Mouse (Mus musculus): ENCODE measurements around the gene Ambra1.

Gene Ambra1

DNA sequence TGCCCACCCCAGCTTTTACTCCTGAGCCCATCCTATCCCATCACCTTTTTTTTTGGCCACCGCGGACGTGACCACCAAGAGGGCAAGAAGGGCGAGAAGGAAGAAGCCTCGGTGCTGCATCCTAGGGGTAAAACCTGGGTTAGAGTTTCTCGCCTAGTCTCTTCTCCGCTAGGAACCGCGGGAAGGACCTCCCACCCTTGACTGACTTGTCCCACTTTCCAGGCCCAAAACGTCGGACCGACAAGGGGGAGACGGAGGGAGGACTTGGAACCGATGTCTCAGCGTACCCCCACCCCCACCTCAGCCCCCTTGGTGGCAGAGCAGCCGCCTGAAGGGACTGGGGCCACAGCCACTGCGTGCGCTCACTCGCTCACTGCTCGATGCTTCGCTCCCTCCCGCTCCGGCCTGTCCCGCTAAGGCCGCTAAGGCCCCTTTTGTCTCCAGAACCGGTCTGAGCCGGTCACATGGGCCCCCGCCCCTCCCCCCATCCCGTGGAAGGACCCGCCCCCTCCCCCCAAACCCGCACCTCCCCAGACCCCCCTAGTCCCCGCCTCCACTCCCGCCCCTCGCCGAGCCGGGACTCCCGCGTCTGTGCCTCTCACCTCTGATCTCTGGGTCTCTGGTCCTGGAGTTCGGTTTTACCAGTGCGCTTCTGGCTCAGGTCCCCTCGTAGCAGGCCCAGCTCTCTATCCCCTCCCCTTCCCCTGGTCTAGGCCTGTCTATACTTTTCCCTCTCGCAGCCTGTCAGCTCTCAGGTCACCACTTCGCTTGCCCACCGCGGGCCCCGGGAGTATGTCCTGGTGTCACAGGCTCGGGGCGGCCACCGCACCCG lies 201.6 kb downstream of the Ambra1 start:
- ChIA-PET CTCF (interaction anchor here (0.6 to 5.3 kb wide), 38 partner anchors 7 to 1253 kb away, joined by 3 to 69 read pairs (median 5); partner anchors contain the start of genes Gm9821 (in 2 of the 4) and Ddb2 (in 1 of the 4)), POLR2A (interaction anchor here in 3 of 4 experiments (0.5 to 3.6 kb wide), 66 partner anchors 9 to 1371 kb away, joined by 3 to 33 read pairs (median 5); partner anchors contain the start of genes Gm9821 (in 2 of the 3), Arhgap1 (in 1 of the 3), Ddb2 (in 1 of the 3) and Dgkz (in 1 of the 3))

DNA sequence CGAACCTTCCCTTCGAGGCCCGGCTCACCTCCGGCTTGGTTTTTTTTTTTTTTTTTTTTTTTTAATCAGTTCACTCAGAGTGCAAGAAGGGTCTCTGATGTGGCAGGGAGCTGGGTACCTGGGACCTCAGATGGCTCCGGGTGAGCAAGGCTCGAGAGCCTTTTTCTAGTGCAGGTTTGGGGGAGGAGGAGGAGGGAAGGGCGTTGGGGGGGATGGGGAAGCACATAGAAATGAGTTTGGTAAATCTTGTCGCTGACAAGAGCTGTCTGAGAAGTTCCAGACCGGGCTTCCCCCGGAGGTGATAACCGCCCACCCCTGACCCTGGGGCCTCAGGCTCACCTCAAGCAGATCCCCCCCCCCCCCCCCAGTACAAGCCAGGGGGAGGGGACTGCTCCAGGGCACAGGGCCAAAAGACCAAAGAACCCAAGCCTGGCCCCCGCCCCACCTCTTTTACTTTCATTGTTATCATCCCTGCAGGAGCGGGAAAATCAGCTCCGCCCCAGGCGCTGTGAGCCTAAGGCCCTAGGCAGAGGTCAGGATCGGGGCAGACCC lies 202.3 kb downstream of the Ambra1 start, which contains the start of gene Mdk:
Gene Mdk, minus strand, starts transcription at position 138 of the 552 bp plus-strand sequence.
- CTCF ChIA-PET, result interaction anchor here (0.6 to 5.3 kb wide), 52 partner anchors 8 to 1295 kb away, joined by 3 to 69 read pairs (median 4); partner anchors contain the start of genes Gm9821 (in 2 of the 4) and Ddb2 (in 1 of the 4)
- POLR2A ChIA-PET, result interaction anchor here (0.5 to 3.6 kb wide), 83 partner anchors 7 to 1370 kb away, joined by 3 to 33 read pairs (median 5); partner anchors contain the start of genes Gm9821 (in 3 of the 4), Arhgap1 (in 2 of the 4), Zfp408 (in 2 of the 4) and Atg13 (in 1 of the 4)

DNA sequence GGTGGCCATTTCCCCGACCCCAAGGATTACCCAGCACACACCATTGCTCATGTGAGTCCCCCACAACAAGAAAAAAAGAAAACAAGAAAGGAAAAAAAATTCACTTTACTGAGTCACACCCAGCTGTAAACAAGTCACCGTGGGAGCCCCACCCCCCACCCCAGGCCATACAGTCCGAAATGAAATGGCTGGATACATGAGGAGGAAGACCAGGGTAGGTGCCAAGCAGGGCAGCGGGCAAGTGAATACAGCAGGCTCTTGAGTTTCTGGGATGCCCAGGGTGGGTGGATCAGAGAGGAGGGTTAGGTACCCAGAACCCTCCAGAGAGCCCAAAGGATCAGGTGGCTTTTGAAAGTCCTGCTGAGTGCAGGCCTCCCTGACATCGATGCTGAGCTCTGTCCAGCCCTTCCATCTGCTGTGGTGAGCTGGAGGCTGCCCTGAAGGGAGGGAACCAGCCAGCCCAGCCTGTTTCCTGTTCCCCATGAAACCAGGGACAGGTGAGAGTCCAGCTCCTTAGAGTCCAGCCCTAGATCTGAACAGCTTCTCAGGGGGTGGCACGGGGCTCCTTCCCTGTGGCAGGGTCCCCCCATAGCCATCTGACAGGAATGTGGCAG lies 202.9 kb downstream of the Ambra1 start:
- CTCF ChIA-PET, result interaction anchor here (0.6 to 5.3 kb wide), 46 partner anchors 9 to 1958 kb away, joined by 3 to 69 read pairs (median 4); partner anchors contain the start of genes Gm9821 (in 2 of the 4) and Ddb2 (in 1 of the 4)
- POLR2A ChIA-PET, result interaction anchor here (0.6 to 3.6 kb wide), 73 partner anchors 8 to 1369 kb away, joined by 3 to 33 read pairs (median 5); partner anchors contain the start of genes Arhgap1 (in 2 of the 4), Gm9821 (in 2 of the 4), Large2 (in 2 of the 4) and Pex16 (in 2 of the 4)

DNA sequence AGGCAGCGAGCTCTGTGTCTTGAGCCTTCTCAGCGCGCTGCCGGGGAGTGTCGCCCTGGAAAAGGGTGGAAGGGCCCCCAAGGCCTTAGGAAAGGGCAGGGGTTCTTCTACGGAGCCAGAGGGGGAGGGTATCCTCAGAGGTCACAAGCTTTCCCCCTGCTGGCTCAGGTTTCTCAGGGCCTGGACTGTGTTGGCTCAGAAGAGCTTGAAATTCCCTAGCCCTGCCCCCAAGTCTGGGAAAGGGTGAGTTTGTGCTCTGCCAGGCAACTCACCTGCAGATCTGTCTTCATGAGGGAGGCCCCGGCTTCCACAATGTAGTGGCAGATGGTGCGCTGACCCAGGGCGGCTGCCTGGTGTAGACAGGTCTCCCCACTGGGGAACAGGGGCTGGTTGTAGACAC lies 203.5 kb downstream of the Ambra1 start:
- ChIA-PET POLR2A (interaction anchor here (0.8 to 3.6 kb wide), 34 partner anchors 8 to 542 kb away, joined by 3 to 33 read pairs (median 6); partner anchors contain the start of genes Arhgap1 (in 2 of the 4), Large2 (in 2 of the 4), Pex16 (in 2 of the 4) and Zfp408 (in 2 of the 4)), CTCF (interaction anchor here (0.7 to 5.3 kb wide), 19 partner anchors 10 to 1958 kb away, joined by 3 to 69 read pairs (median 4); partner anchors contain the start of genes Gm9821 (in 2 of the 4) and Ddb2 (in 1 of the 4))

DNA sequence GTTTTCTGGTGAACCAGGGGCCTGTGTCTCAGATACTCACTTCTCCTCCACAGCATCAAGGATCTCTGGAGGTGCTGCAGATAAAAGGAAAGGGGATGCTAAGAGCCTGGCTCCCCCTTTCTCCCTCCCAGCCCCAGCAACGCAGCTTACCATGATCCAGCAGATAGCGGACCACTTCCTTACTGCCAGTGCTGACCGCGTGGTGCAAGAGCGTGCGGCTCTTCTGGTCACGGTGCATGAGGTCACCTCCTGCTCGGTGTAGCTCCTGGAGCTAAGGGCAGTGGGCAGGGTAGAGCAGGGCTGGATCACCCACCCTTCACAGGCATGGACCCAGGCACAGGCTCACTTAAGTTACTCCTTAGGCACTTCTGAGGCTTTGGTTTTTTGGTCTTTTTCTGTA lies 204.1 kb downstream of the Ambra1 start:
- POLR2A ChIA-PET, result interaction anchor here in 3 of 4 experiments (0.9 to 3.6 kb wide), 16 partner anchors 10 to 441 kb away, joined by 3 to 33 read pairs (median 7); partner anchors contain the start of genes Gm9821 (in 2 of the 3), Large2 (in 1 of the 3) and Pex16 (in 1 of the 3)

DNA sequence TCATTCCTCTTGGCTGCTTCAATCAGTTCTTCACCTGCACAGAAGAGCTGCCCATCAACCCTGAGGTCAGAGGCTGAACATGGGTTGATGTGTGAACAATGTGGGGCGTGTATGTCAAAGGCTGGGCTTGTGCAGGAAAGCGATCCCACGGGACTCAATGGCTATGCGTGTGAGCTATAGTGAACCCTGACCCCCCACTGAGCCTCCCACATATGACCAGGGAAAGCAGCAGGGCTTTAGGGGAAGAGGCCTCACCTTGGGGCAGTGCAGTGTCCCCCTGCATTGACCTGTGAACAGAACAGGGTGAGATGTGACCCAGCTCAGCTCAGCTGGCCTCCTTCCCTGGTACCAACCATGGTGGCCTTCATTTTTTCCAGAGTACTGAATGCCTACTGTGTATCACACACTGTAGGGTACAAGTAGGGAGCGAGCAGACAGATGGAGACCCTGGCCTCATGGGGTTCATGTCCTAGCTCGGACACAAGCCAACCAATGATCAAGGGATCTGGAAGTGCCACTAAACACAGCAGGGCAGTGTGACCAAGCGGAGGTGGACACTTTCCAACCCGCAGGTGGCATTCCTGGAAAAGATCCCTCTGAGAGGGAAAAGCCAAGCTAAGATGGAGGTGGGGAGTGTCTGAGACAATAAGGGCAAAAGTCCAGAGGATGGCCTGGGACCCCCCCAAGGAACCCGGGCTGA lies 205.0 kb downstream of the Ambra1 start:
- ChIA-PET POLR2A (interaction anchor here in 3 of 4 experiments (0.6 to 3.6 kb wide), 9 partner anchors 9 to 77 kb away, joined by 3 to 18 read pairs (median 4); partner anchors contain the start of gene Gm9821 (in 1 of the 3)), CTCF (interaction anchor here in 3 of 4 experiments (0.7 to 5.3 kb wide), 5 partner anchors 9 to 38 kb away, joined by 3 to 69 read pairs (median 5); partner anchors contain the start of gene Gm9821 (in 1 of the 3))

More for the DNA sequence above, 204.1 kb downstream of the Ambra1 start:
- CTCF ChIA-PET, result interaction anchor here in 3 of 4 experiments (0.8 to 5.3 kb wide), 9 partner anchors 10 to 697 kb away, joined by 3 to 69 read pairs (median 8); partner anchors contain the start of genes Gm9821 (in 2 of the 3) and Ddb2 (in 1 of the 3)

DNA sequence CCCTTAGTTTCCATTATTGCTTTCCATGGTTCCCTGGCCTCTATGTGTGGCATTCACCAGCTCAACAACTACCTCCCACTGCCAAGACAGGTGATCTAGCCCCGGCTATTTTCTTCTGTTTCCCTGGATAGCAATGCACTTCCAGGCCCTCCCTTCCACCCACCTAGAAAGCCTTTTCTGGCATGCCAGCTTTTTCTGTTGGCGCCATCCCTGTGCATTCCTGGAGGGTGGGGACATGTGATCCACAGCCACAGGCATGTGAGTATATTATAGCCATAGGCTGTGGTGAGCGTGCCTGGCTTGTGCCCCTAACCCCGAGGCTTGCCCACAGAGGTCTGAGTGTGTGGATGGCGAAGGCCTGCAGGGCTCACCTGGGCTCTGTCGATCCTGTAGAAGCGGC lies 206.2 kb downstream of the Ambra1 start:
- ChIA-PET POLR2A (interaction anchor here in 2 of 4 experiments (1.4 to 2.8 kb wide), 6 partner anchors 8 to 54 kb away, joined by 3 to 18 read pairs (median 8); partner anchors contain the start of gene Gm9821 (in 1 of the 2)), CTCF (interaction anchor here (0.5 to 5.3 kb wide), 10 partner anchors 8 to 28 kb away, joined by 3 to 69 read pairs (median 4); partner anchors contain the start of genes Chrm4 (in 1 of the 4) and Gm9821 (in 1 of the 4))

DNA sequence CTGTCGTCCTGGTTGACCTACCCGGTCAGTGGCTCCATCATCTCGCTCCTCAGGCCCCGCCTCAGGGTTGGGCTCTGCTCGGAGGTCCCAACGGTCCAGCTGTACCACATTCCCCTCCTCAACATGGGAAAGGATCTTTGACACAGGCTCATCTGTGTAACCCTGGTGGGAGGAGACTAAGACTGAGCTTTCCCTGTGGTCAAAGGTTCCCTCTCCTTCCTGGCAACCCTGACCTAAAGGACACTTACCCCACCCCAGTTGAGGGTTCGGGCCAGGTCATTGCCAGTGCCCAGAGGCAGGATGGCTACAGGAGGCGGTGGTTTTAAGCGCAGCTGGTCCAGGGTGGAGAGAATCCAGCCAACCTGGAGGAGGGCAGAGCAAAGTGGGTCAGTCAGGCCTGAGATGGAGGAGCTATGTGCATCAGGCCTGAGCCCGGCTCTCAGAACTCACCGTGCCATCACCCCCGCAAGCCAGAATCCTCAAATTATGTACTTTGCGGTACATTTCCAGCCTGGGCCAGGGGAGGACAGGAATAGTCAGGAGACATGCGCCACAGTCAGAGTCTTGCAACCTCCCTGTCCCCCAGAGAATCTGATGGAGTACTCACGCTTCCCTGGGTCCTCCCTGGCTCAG lies 209.5 kb downstream of the Ambra1 start:
- CTCF ChIA-PET, result interaction anchor here in 2 of 4 experiments (0.6 to 1.6 kb wide), 2 partner anchors 11 to 55 kb away, joined by 3 to 5 read pairs; no protein-coding TSS in a partner anchor
- POLR2A ChIA-PET, result interaction anchor here in 1 of 4 experiments (0.8 to 1.8 kb wide), 4 partner anchors 8 to 188 kb away, joined by 3 to 8 read pairs (median 4); partner anchors contain the start of genes Chrm4 and Mdk

DNA sequence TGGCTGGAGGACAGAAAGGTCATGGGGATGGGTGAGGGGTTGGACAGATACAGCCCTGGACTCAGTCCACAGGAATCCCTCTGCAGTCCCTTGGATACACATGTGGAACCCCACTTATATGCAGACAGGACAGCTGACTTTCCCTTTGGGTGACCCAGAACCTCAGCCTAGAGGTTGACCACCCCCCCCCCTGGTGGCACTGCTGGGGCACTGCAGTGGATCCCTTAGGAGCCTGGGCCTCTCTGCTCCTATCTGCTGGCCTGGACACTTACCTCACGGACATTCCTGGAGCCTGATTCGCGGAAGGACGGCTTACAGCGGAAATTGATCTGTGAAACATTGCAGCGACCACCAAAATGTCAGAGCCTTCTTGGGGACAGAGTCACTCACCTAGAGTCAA lies 212.4 kb downstream of the Ambra1 start:
- POLR2A ChIA-PET, result interaction anchor here in 2 of 4 experiments (0.5 to 1.2 kb wide), 4 partner anchors 10 to 807 kb away, joined by 3 to 8 read pairs (median 4); partner anchors contain the start of gene Mdk (in 1 of the 2)
- CTCF ChIA-PET, result interaction anchor here in 3 of 4 experiments (0.7 to 7.1 kb wide), 16 partner anchors 8 to 543 kb away, joined by 3 to 69 read pairs (median 16); partner anchors contain the start of gene Mdk (in 2 of the 3)

DNA sequence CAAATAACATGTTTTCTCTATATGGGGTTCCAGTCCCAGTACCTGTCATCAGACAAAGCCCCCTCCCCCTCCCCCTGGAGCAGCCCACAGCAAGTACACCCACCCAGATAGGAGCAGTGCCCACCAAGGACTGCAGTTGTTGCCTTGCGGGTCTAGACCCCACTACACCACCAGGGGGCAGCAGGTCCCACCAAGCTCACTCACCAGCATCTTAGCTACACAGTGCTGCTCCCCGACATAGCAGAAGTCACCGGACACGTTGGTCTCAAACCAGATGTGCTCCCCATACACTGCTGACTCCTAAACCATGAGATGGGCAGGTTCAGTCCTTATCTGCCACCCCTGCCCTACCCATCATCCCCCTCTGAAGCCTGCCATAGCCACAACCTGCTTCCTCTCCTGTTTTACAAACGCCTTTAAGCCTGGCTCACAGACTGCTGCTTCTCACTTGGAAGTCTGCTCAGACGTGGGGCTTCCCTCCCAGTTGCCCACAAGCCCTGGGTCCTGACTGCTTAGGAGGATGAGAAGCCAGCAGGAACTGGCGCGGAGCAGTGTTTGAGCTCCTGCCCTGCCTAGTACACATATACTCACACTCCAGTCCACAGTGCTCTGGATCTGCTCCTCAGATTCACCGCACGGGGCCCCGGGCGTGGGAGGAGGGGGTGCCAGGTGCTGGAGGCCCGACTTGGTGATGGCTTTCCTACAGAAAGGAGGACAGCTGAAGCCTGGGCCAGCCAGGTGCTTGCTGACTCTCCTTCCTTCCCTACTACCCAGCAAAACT lies 214.4 kb downstream of the Ambra1 start:
- POLR2A ChIA-PET, result interaction anchor here (0.8 to 3.6 kb wide), 24 partner anchors 8 to 309 kb away, joined by 3 to 24 read pairs (median 5); partner anchors contain the start of genes Mdk (in 3 of the 4) and F2 (in 1 of the 4)
- CTCF ChIA-PET, result interaction anchor here (0.5 to 7.1 kb wide), 53 partner anchors 8 to 503 kb away, joined by 3 to 69 read pairs (median 6); partner anchors contain the start of genes Mdk (in 3 of the 4), Chrm4 (in 2 of the 4), Creb3l1 (in 1 of the 4) and Large2 (in 1 of the 4)

DNA sequence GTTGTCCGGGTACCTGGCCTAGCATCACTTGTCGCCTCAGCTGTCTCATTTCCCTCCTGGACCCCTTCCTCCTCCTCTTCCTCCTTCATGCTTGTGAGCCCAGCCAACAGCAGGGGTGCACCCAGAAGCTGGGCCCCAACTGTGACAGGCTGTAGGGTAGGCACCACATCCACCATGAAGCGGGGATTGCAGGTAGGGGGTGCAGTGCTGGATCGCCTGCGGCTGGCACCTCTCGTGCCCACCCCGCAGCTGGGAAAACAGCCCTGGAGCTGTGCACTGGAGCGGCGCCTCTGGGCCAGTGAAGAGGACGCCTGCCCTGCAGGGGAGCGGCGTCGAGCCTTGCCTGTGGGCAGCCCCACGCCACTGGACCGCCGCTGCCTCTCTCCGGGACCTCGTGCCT lies 215.5 kb downstream of the Ambra1 start, which contains the start of gene Gm9821:
Gene Gm9821, plus strand, starts transcription at position 221 of the 400 bp plus-strand sequence.
- POLR2A ChIA-PET, result interaction anchor here (0.5 to 3.6 kb wide), 13 partner anchors 8 to 65 kb away, joined by 3 to 24 read pairs (median 6); partner anchors contain the start of gene Mdk (in 3 of the 4)
- CTCF ChIA-PET, result interaction anchor here (1.2 to 7.1 kb wide), 20 partner anchors 8 to 425 kb away, joined by 3 to 69 read pairs (median 18); partner anchors contain the start of genes Mdk (in 3 of the 4) and Chrm4 (in 2 of the 4)

DNA sequence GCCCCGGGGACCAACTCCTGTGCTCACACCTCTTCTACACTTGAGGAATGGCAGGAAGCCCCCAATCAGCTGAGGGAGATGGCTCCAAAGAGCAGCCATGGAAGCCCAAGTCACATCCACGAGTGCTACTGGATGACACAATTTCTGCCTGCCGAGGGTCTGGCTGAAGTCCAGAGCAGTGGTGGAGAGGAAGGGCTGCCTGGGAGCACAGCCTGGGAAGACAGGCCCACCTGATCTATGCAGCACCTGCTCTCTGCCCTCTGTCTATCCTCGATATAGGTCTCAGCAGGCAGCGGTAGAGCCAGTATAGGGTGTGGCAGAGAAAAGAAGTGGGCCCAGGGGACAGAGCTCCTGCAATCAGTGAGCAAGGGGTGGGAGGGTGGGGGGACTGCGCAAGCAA lies 216.9 kb downstream of the Ambra1 start:
- ChIA-PET POLR2A (interaction anchor here in 2 of 4 experiments (0.6 to 3.1 kb wide), 15 partner anchors 8 to 478 kb away, joined by 3 to 17 read pairs (median 5); partner anchors contain the start of gene Mdk (in 1 of the 2)), CTCF (interaction anchor here in 3 of 4 experiments (1.0 to 7.1 kb wide), 7 partner anchors 12 to 41 kb away, joined by 3 to 56 read pairs (median 4); no protein-coding TSS in a partner anchor)

DNA sequence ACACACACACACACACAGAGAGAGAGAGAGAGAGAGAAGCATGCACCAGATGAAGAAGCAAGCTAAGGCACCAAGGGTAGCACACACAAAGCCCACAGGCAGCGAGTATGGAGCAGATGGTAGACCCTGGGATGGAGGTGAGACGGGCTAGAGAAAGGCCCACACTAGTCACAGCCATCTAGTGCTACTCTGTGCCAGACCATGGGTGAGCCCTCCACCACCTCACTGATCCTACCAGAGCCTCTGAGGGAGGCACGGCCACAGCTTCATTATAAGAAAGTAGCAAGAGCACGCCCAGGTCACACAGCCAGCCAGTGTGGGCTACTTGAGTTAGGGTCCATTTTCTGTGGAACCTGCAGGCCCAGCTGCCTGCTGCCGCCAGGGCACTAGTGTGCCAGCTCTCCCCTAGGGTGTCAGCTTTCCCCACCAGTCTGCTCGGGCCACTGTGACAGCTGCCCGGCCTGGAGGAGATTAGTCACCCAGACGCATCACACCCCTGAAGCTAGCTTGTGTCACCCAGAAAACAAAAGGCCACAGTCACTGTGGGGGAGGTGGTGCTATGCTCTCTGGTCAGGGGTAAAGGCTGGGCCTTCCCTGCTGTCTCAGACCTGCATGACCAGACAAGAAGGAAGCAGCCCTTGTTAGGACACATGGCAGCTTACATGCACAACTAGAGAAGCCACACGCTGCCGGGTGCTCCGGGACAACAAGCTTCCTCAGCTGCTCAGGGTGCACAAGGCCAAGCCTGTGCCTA lies 217.6 kb downstream of the Ambra1 start:
- POLR2A ChIA-PET, result interaction anchor here in 2 of 4 experiments (0.8 to 3.1 kb wide), 18 partner anchors 8 to 477 kb away, joined by 3 to 17 read pairs (median 6); partner anchors contain the start of gene Mdk (in 2 of the 2)

More for the DNA sequence above, 217.6 kb downstream of the Ambra1 start:
- CTCF ChIA-PET, result interaction anchor here (0.5 to 7.1 kb wide), 12 partner anchors 11 to 1123 kb away, joined by 3 to 56 read pairs (median 4); no protein-coding TSS in a partner anchor
